Mouse (Mus musculus): ENCODE measurements around the gene Snhg11. TPM values are rescaled to one million over a fixed set of nuclear protein-coding genes. Genes with fewer than 3 reads are reported as not detected.
A peak's percentile ranks its signal among the peaks of the same experiment; 100 is the strongest.

The Snhg11 gene
- total RNA-seq (2021): 100 to 1,000 TPM; 627 to 661 TPM
- long read RNA-seq, experiment 1, full-length matches to known transcripts: 42 of 333 reads
- long read RNA-seq, experiment 1, partial matches to known transcripts: 37 of 333 reads
- long read RNA-seq, experiment 1, other reads (novel, unspliced or antisense): 254 of 333 reads
- long read RNA-seq, experiment 2, full-length matches to known transcripts: 19 of 169 reads
- long read RNA-seq, experiment 2, partial matches to known transcripts: 21 of 169 reads
- long read RNA-seq, experiment 2, other reads (novel, unspliced or antisense): 129 of 169 reads

GRCm38 (mm10) chr2:158375443-158376122 lies at the start of gene Snhg11:
Gene Snhg11 (plus strand): TSS chr2:158375638.
- peak; percentile 93 to 95 for DNase-seq (ENCODE audit: low spot score in 2 of 2)

DNA sequence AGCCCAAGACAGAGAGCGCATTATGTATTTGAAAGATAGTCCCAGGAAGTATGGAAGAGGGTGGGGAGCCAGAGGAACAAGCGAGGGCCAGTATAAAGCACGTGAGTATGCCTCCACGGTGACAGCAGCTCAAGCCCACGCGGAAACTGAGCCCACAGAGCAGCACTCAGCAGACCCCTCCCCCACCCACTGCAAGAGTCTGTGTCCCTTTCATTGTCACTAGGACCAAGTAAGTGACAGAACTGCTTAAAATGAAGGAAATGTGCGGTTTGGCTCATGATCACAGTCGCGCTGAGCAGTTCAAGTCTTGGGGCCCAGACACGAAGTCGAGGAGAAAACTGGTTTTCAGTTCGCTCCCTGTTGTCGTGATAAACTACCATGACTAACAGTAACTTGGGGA lies 41.1 kb upstream of the Snhg11 start:
- no peak for DNase-seq (ENCODE audit: low spot score in 2 of 2)

- DNase-seq (ENCODE audit: low spot score in 2 of 2): no peak
Measured at GRCm38 (mm10) chr2:158337698-158338097, 37.7 kb upstream of the Snhg11 start.

GRCm38 (mm10) chr2:158339948-158340564 lies 35.4 kb upstream of the Snhg11 start:
- DNase-seq (ENCODE audit: low spot score in 2 of 2): peak; percentile 67 to 70

DNA sequence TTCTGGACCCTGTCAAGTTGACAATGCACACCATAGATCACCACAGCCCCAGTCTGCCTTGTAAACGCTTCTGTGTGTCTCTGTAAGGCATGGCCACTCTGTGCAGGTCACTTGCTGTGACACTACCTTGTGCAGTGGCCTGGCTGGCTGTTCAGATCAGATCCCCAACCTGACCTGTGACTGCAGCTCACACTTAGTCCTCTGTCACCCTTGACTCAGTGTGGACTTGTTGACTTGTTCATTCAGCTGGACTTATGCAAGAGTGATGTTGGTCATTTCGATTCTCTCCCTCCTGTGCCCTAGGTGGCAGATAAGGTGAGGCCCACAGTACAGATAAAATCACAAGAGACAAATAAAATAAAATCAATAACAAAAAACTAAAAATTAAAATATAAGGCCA lies 34.1 kb upstream of the Snhg11 start:
- no peak for DNase-seq (ENCODE audit: low spot score in 2 of 2)

GRCm38 (mm10) chr2:158343495-158343894 lies 31.9 kb upstream of the Snhg11 start:
- DNase-seq (ENCODE audit: low spot score in 2 of 2): no peak

DNA sequence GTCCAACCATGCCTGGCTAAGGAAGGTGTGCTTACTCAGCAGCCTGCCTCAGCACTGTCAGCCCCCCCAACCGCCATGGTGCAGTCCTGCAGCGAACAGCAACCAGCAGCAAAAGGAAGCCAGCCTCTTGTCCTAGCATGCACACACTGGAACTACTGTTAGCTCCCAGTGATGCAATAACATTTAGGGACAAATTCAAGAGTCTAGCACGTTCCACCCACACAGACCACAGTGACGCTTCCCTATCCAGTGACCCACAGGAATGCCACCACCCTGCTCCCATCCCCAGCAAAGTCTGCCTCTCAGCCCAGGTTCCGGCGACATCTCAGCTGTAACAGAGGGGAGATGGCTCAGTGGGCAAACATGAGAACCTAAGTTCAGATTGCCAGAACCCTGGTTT lies 29.0 kb upstream of the Snhg11 start:
- DNase-seq (ENCODE audit: low spot score in 2 of 2): no peak

- DNase-seq (ENCODE audit: low spot score in 2 of 2): peak; percentile 70 to 71
Measured at GRCm38 (mm10) chr2:158347868-158348267, 27.6 kb upstream of the Snhg11 start.

GRCm38 (mm10) chr2:158352801-158353520 lies 22.5 kb upstream of the Snhg11 start:
- DNase-seq (ENCODE audit: low spot score in 2 of 2): no peak

DNA sequence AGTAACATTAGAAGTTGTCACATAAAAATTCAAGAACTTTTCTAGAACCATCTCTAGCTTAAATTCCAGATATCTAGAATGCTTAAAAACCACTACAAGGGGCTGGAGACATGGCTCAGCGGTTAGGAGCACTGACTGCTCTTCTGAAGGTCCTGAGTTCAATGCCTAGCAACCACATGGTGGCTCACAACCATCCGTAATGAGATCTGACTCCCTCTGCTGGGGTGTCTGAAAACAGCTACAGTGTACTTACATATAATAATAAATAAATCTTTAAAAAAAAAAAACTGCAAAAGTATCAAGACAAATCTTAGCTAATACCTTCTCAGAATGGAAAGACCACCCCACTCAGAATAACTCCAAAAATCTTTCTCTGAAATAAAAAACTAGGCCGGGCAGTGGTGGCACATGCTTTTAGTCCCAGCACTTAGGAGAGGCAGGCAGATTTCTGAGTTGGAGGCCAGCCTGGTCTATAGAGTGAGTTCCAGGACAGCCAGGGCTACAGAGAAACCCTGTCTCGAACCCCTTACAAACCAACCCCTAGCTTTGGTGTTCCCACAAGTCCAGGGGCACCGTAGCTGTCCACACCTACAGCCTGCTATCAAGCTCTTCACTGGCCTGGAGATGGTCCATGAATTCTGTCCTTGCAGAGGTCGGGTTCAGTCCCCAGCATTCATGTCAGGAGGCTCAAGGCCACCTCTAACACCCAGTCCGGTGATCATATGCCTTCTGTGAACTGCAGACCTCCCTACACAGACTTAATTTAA lies 20.9 kb upstream of the Snhg11 start:
- DNase-seq (ENCODE audit: low spot score in 2 of 2): no peak

DNA sequence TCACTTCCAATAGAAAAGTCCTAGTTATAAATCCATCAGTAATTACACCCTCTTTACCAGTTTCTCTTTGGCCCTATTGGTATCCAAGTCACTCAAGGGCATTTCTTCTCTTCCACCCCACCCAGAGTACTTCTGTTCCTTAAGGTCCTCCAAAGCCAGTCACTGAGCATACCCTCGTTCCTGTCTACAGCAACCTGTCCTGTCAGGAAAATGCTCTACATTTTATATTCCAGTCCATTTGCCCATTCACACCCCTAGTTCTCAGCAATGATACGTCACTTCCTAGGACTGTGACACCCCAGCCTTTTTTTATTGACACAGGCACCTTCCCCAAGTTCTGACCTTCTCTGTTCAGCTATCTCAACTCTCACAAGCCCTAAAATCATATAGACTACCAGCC lies 20.2 kb upstream of the Snhg11 start:
- no peak for DNase-seq (ENCODE audit: low spot score in 2 of 2)

GRCm38 (mm10) chr2:158356121-158356520 lies 19.3 kb upstream of the Snhg11 start:
- DNase-seq (ENCODE audit: low spot score in 2 of 2): no peak

DNA sequence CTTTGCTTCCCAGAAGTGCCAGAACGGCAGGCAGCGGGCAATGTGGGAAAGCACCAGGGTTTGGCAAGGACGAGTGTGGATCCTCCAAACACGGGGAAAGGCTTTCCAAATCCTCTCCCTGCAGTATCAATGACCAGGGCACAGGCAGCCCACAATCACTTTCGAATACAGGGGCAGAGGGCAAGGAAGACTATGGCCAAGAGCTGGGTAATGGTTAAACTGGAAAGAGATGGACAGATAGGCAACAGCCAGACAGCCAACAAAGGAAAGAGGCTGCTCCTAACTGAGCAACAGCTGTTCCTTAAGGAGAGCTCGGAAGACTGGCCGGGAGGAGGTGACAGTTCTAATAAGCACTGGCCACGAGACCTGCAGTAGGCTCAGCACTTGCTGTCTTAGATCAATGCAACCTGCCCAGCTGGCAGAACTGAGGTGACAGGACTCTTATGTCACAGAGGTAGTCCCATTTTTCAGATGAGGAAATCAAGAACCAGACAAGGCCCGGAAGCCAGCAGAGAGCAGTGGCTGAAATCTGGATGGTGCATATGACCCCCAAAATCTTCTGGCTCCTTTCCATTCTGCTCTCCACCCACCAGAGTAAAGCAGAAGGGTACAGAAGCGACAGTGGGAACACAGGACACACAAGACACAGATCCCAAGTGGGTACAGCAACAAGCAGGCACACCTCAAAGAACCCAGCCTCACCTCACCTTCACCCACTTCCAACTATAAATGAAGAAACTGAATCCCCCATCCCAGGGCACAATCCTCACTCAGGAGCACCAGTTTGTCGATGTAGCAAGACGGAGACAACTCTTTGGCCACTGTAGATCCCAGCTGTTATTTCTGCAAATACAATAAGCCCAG lies 15.4 kb upstream of the Snhg11 start:
- DNase-seq (ENCODE audit: low spot score in 2 of 2): no peak

- peak; percentile 84 to 85 for DNase-seq (ENCODE audit: low spot score in 2 of 2)
Measured at GRCm38 (mm10) chr2:158360873-158361677, 14.4 kb upstream of the Snhg11 start.

GRCm38 (mm10) chr2:158361678-158362320 lies 13.6 kb upstream of the Snhg11 start:
- no peak for DNase-seq (ENCODE audit: low spot score in 2 of 2)

DNA sequence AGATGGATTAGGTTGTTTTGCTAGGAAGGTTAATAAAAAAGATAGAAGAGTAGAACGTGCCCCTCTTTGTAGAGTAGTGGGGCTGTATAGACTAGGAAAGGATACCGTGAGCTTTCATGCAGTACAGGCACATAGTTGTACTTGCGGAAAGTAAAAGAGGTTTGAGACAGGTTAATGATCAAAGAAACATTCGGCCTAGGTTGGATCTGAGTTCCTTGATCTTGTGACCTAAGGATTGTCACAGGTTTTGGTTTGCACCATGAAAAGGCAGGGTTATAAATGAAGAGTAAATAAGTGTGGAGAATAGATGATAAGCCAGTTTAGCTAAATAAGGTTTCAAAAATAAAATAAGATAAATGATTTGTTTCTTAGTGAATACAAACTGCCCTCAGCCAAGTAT lies 11.3 kb upstream of the Snhg11 start:
- DNase-seq (ENCODE audit: low spot score in 2 of 2): no peak

GRCm38 (mm10) chr2:158365099-158365850 lies 10.2 kb upstream of the Snhg11 start:
- no peak for DNase-seq (ENCODE audit: low spot score in 2 of 2)

GRCm38 (mm10) chr2:158367654-158368053 lies 7.8 kb upstream of the Snhg11 start:
- no peak for DNase-seq (ENCODE audit: low spot score in 2 of 2)
